Mouse (Mus musculus): ENCODE measurements around the gene Gm14743.
"Not testable (repeated sequence)": the region's sequence is repeated elsewhere in the genome, so short reads cannot be mapped to it uniquely, and the experiment has no call there.

The Gm14743 gene

GRCm38 (mm10) chrX:78245821-78246220, at the start of gene Gm14743:
TSS of gene Gm14743 (minus strand) at chrX:78245921.
- DNase-seq (ENCODE audit: low read depth, low spot score), result not testable (repeated sequence)

GRCm38 (mm10) chrX:78202829-78203228, 42.9 kb downstream of the Gm14743 start:
- no peak for DNase-seq (ENCODE audit: low read depth, low spot score)

GRCm38 (mm10) chrX:78202220-78202619, 43.5 kb downstream of the Gm14743 start:
- DNase-seq (ENCODE audit: low read depth, low spot score), result not testable (repeated sequence)

All from WW6 (cell line).